Mouse (Mus musculus) stomach, postnatal 0 days (tissue): ENCODE results near the gene Acin1.

Experiments used
- CTCF ChIP-seq: IDR thresholded peaks from 2 replicates; pipeline ENCODE4 v1.5.1; 2016; ENCODE audit warnings: antibody characterized with exemption, low read depth, mild to moderate bottlenecking, moderate library complexity
- EP300 ChIP-seq: optimal IDR thresholded peaks from 2 replicates; pipeline ENCODE3; 2016; ENCODE audit warnings: antibody characterized with exemption

DNA sequence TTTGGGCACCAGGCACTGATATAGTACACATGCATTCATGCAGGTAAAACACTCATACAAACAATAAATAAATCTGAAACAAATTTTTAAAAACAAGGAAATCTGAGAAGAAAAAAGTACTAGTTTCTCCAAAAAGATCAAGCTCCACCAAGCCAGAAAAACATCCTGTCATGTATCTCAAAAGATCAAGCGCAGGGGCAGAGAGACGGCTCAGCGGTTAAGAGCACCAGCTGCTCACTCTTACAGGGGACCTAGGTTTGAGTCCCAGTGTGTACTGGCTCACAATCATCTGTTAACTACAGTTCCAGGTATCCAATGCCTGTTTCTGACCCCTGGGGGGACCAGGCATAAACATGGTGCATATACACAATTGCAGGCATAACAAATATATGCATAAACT, 4.3 kb downstream of the Acin1 start:
- TF ChIP-seq CTCF (no peak), EP300 (no peak)
